Mouse (Mus musculus) urinary bladder, postnatal 10 days (tissue): Measurements from ENCODE around the gene Vwa1.
"Not testable (repeated sequence)": the region's sequence is repeated elsewhere in the genome, so short reads cannot be mapped to it uniquely, and the experiment has no call there.

ENCODE experiments used
- DNase-seq: peaks from one replicate; pipeline ENCODE4 v3.0.0; 2022; ENCODE audit warnings: low spot score

The Vwa1 gene

GRCm38 (mm10) chr4:155744474-155744873 is 30.0 kb downstream of the Vwa1 start:
- DNase-seq: no peak

- no peak for DNase-seq
Observed at GRCm38 (mm10) chr4:155742684-155743083, 31.8 kb downstream of the Vwa1 start.

GRCm38 (mm10) chr4:155740681-155741080 is 33.8 kb downstream of the Vwa1 start:
- not testable (repeated sequence) for DNase-seq

GRCm38 (mm10) chr4:155739741-155740636 is 34.5 kb downstream of the Vwa1 start:
- DNase-seq: no peak

GRCm38 (mm10) chr4:155739152-155739551 is 35.3 kb downstream of the Vwa1 start:
- no peak for DNase-seq

GRCm38 (mm10) chr4:155738262-155738661 is 36.2 kb downstream of the Vwa1 start:
- no peak for DNase-seq

DNA sequence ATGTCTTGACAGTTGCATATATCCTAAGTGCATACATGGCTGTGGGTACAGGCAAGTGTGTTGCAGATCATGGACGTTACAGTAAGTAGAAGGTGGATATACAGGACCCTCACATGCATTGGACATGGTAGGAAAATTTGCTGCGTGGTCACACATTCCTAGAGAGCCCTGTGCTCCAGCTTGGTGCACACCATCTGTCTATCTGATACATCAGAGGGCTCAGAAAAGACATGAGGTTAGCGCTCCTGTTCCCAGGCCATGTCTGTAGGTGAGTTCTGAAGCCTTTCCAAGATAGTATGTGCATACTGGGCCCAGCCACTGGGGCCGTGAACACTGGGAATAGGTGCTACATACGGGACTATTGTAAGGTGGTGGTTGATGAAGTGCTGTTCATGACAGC is 38.1 kb downstream of the Vwa1 start:
- DNase-seq: no peak

GRCm38 (mm10) chr4:155735788-155736187 is 38.7 kb downstream of the Vwa1 start:
- no peak for DNase-seq

DNA sequence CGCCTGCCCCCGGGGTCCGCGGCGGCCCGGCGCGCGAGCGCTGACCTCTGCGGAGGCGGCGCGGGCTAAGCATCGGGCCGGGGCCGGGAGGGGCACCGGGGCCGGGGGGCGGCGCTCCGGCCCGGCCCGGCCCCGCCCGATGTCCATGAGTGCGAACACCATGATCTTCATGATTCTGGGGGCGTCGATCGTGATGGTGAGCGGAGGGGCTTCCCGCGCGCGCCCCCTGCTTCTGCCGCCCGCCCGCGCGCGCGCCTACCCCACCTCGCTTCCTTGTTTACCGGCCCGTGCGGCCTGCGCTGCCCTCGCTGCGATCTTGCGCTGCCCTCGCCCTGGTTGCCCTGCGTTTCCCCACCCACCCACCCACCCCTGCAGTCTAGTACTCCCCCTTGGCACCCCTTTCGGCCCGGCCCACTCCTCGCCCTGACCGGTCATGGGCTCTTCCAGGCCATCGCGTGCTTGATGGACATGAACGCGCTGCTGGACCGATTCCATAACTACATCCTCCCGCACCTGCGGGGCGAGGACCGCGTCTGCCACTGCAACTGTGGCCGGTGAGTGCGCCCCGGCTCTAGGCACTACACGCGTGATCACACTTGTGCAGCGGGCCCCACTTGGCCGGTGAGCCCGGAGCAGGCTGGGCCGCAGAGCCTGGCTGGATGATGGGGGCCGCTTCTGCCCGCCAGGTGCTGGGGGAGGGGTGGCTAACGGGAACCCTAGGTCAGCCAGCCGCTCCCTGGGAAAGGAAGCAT is 39.4 kb downstream of the Vwa1 start:
- DNase-seq: no peak

GRCm38 (mm10) chr4:155734350-155734941 is 40.1 kb downstream of the Vwa1 start, which contains the start of gene Tmem240:
Gene Tmem240 (plus strand): TSS chr4:155734800.
- peak; percentile 65 for DNase-seq

GRCm38 (mm10) chr4:155733267-155733666 is 41.2 kb downstream of the Vwa1 start:
- no peak for DNase-seq

GRCm38 (mm10) chr4:155727993-155728392 is 46.5 kb downstream of the Vwa1 start:
- DNase-seq: no peak

DNA sequence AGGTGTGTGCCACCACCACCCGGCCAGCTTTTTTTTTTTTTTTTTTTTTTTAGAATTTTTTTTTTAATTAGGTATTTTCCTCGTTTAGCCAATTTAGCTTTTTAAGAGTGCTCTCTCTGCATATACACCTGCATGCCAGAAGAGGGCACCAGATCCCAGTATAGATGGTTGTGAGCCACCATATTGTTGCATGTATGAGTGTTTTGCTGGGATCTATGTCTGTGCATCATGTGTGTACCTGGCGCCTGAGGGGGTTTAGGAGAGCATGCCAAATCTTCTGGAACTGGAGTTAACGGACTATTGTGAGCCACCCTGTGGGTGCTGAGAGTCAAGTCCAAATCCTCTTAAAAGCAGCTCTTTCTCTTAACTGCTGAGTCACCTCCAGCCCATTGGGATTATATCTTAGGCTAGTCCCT is 52.8 kb downstream of the Vwa1 start:
- no peak for DNase-seq
